Mouse (Mus musculus) adrenal gland, adult 8-10 months (tissue): ENCODE data around the gene Vmn1r74. TPM values are rescaled to one million over a fixed set of nuclear protein-coding genes. Genes with fewer than 3 reads are reported as not detected.
"Not testable (repeated sequence)": the region's sequence is repeated elsewhere in the genome, so short reads cannot be mapped to it uniquely, and the experiment has no call there.

Experiments
- DNase-seq: peaks from one replicate; pipeline ENCODE4 v3.0.0; 2022
- total RNA-seq, 4 experiments: library from RNA; stranded (reverse); gene quantifications; 2 replicates each; pipeline ENCODE4 v1.2.4; 2022

Vmn1r74 gene
- not detected for total RNA-seq

- DNase-seq: no peak
Measured at GRCm38 (mm10) chr7:11833680-11834079, at the start of gene Vmn1r74. Gene Vmn1r74 (plus strand): TSS chr7:11833980.

DNA sequence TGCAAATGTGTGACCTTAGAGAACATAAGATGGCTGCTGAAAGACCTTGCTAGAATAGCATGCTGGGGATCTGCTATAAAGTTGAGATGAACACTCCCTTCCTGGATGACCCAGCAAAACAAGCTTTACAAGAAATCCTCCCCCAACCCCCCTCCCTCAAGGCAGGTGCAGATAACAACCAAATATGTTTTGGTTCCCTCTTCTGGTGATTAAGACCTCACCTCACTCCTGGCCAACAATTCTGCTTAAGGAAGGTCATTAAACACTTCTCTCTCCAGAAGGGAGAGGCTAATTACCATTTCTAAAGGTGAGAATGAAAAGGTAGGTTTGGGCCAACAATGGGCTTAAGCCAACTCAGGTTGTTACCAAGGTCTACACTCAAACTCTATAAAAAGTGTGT lies 20.0 kb upstream of the Vmn1r74 start:
- no peak for DNase-seq

DNA sequence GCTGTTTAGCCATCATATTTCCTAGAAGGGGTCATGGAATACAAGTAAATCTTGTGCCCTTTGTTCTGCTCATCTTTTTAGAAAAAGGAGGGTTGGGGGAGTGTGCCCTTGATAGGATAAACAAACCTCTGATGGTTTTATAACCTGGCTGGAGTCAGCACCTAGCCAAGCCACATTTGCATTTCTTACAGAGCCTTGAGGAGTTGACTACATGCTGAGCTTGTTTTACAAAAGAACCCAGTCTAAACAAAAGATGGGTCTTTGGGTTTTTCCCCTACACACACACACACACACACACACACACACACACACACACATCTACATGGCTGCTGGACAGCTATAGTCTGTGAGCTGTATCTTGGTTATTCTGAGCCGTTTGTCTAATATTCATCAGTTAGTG lies 11.6 kb upstream of the Vmn1r74 start:
- no peak for DNase-seq

GRCm38 (mm10) chr7:11823246-11823645 lies 10.5 kb upstream of the Vmn1r74 start:
- not testable (repeated sequence) for DNase-seq

GRCm38 (mm10) chr7:11874330-11874729 lies 40.5 kb downstream of the Vmn1r74 start, which contains the start of gene Vmn1r75:
Gene Vmn1r75 (plus strand): TSS chr7:11874630.
- no peak for DNase-seq

Other genes with a start within 250 kb of the Vmn1r74 start
- not detected for gene Zscan4-ps3, start 224.7 kb upstream of the Vmn1r74 start, total RNA-seq
- not detected for gene Vmn1r72, start 153.8 kb upstream of the Vmn1r74 start, total RNA-seq
- gene Vmn1r73, start 103.7 kb upstream of the Vmn1r74 start, total RNA-seq: not detected
- not detected for gene Vmn1r75, start 40.6 kb downstream of the Vmn1r74 start, total RNA-seq
- gene Vmn1r76, start 104.2 kb downstream of the Vmn1r74 start, total RNA-seq: not detected
- not detected for gene Vmn1r77, start 202.8 kb downstream of the Vmn1r74 start, total RNA-seq